Mouse (Mus musculus) B cell, adult 2 months (primary cell): ENCODE measurements around the gene Lmo7.

Experiments used
- DNase-seq, 2 experiments: peaks; one replicate each; pipeline ENCODE4 v3.0.0; 2022

Lmo7 gene

DNA sequence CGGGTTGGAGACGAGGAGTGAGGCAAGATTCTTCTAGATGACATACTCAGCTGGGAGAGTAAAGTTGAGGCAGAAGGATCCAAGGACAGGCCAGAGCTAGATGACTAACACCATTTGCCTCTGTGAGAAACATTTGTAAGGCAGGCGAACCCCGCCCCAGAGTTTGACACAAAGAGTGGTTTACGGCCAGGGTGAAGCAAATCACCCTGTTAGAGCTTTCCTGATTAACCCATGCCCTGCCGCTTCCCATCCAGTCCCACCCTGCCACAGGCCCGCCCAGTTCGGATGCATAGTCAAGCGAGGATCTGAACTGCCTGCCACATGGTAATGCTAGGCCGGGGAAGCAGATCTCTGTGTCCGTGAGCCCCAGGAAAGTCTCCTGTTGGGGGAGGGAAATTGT is 51.5 kb downstream of the Lmo7 start:
- DNase-seq = no peak

DNA sequence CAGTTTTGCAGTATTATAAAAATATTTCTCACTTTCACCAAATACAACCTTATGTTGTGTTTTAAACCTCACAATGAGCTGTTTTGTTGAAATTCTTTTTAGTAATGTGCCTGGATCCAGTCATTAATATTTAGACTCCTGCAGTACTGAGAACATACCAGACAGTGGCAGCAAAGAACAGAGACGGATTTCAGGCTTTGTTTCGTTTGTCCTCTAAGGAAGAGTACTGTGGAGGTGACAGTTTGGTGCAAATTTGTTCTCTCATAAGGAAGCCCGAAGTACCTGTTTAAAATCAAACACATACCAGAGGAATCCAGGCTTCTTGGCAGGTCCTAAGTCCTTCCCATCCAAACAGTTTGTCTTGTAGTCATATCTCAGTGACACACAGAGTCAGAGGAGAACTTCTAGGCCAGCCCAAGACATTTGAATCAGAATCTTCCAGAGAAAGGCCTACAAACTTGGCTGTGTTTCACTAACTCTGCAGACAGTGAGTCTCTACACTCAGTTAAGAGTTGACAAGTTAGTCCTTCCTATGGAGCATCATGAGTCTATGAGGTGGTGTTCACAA is 52.3 kb downstream of the Lmo7 start:
- no peak for DNase-seq

DNA sequence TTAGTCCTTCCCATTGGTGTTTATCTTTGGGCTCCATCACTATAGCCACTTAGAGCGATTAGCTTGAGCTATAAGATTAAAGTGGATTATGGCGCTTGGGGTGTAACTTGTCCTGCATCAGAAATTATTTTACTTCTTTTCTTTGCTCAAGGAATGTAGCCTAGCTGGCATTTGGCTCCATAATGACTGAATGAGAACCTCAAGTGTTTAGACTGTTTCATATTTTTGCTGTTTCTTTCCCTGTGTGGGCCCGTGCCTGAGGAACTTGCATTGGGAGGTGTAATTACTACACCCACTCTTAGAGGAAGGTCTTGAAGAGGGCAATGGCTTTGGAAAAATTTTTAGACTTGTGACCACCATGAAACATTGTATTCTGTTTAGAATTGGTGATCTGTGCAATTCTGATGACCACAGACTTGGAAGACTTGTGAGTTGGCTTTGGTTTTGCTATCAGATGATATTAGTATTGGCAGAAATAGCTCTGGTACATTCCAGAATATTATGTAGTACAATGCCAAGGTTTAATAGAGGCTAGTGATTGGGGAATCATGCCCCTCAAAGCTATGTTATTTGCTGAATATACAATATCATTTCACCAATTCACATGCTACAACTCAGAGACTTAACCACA is 54.7 kb downstream of the Lmo7 start:
- no peak for DNase-seq

DNA sequence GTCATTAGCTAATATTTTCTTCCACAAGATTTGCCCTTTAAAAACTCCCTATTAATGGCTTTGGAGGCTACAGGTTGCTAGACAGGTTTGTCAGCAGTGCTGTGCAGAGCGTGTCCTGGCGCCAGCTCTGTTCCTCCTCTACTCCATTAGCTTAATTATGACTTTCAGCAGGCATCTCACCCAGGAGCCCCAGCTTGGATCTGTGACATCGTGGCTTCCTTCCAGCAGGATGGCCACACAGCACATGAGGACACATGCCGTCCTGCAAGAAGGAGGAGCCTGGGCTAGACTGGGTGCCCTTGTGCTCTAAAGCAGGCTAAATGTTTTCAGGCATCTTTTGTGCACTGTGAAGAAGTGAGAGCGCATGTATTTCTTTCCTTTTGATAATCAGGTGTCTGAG is 58.1 kb downstream of the Lmo7 start:
- DNase-seq = no peak

DNA sequence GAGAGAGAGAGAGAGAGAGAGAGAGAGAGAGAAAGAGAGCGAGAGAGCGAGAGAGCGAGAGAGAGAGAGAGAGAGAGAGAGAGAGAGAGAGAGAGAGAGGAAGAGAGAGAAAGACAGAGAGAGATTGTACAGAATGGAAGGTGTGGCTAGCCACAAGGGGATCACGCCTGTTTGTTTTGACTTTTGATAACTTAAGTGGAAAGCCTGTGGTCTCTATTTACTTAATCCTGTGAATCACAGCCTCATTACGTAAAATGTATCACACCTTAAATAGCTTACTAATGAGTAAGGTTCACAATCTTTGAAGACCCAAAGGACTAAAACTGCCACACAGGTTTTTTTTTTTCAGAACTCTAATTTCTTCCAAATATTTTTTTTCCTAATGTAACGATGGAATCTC is 58.7 kb downstream of the Lmo7 start:
- no peak for DNase-seq

DNA sequence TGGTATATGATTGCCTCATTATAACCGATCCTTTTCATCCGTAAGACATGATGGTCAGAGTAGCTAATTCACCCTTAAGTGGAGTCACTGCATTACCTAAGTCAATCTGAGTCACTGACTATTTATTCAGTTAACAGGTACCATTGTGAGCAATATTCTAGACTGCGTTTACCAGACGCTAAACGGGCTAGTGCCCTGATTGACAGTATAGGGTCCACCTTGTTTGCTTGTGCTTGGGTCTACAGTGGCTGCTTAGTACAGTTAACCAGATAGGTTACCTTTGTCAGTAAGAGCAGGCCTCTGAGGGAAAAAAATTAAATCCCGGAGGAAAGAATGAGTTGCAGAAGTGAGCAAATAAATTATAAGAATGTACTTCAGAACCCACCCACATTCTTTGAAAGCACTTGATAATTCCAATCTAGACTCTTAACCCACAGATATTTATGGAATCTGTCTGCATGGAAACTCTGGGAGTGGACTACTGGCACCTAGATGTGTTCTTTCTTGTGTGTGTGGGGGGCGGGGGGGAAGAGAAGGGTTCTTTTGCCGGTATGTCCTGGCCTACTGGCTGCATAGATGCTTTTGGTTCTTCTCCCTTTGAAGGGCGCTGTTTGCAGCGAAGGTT is 64.9 kb downstream of the Lmo7 start:
- no peak for DNase-seq

DNA sequence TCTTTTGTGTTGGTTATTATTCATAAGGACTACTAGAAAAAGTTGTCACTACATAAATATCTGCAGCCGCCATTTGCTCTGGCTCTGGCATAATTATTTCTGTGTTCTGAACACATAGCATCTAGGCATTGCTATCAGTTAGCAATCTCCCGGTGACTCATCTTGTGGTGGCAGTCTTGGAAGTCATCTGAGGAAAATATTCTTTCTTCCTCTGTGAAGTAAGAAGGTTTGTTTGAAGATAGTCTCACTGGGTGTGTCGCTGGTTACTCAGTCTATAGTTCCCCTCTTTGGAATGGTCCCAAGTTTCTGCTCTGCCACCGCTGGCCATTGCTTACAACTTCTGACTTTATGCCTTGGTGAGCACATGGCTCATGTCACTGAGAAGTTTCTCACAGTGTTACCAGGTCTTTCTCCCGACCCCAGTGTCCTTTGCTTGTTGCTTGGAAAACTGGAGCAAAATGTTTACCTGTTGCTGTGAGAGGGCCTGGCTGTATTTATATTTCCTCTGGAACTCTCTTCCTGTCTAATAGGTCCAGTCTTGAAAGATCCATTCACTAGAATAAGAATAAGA is 68.3 kb downstream of the Lmo7 start:
- no peak for DNase-seq

DNA sequence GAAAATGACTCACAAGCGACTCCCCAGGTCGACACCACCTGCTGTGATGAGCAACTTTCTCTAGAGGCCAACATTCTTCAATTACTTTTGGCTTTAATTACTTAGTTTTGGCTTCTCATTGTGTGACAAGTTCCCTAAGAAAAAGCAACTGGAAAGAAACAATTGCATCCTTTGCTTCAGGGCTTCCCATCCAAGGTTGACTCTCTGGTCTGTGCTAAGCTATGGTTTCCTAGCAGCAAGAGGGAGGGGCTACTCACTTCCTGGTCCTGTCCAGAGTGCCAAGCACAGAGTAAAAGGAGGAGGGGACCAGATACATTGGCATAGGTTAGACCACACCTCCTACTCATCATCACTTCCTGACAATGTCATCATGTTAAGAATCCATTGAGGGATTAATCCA is 69.0 kb downstream of the Lmo7 start:
- no peak for DNase-seq

DNA sequence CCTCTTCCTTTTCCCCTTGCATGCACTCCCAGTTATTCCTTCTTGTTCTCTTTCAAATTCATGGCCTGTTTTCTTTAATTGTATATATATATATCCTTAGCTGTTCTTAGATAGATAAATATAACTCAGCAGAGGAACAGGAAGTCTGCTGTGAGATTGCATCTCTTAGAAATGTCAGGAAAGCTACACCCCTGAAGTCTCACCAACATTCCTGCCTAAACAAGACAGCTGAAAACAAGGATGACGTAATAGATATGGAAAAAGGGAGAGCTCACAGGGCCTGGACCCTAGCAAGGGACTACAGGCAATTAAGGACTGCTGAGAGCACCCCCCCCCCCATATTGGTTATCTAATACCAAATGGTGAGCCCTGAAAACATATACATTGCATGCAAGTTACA is 71.9 kb downstream of the Lmo7 start:
- DNase-seq = no peak

DNA sequence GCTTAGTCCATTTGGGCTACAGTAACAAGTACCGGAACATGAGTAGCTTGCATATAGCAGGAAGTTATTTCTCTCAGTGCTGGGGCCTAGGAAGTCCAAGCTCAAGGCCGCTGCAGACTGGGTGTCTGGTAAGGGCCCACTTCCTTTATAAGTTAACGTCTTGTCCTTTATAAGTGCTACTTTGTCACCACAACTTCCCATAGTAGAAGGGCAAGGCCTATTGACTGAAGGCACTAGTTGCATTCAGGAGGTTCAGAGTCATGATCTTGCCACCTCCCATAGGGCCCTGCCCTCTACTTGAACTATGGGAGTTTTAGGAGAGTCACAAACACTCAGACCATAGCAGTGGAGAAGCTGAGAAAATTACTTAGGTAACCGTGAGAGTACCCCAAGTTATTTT is 74.4 kb downstream of the Lmo7 start:
- no peak for DNase-seq

DNA sequence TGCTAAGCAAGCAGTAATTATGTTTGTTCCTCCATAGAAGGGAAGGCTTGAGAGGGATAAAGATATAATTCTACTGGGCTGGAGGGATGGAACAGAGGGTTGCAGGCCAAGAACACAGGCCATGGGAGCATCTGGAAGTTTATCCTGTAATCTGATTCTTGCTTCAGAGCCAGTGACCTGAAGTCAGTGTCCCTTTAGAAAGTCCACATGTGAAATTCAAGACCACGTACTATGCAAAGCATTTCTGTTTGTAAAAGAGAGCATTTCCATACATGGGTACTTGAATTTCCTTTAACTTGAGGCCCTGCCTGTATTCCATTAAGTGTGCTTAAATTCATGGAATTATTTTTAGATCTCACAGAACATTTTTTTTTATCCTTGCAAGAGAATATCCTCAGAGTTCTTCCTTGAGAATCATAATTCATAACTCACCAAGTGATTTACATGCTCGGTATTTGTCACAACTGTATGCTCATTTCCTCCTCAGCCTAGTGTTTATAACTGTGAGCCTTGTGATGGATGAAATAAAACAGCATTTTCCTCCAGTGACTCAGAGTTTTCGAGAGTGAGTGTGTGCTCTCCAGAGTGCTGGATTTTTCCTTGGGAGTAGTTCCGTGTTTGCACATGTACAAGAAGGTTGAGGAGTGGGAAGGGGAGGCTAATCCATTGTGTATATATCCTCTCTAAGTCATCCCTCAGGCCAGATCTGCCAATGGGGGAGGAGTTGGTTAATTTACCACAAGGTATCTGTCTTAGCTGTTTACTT is 75.0 kb downstream of the Lmo7 start:
- no peak for DNase-seq

DNA sequence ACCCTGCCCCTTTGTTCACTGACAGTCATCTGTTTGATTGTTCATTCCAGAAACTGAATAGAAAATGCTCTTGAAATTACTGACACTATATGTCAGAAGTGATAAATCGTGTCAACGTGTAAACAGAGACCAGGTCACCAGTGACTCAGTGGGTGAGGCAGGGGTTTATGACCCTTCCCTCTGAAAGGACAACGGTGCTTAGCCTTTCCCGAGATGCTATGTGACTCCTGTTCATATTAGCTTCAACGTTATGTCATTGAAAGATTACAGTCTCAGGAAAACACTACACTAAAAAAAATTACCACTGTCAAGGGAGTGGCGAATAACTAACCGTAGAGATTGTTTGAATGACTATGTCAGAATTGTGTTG is 75.6 kb downstream of the Lmo7 start:
- no peak for DNase-seq

DNA sequence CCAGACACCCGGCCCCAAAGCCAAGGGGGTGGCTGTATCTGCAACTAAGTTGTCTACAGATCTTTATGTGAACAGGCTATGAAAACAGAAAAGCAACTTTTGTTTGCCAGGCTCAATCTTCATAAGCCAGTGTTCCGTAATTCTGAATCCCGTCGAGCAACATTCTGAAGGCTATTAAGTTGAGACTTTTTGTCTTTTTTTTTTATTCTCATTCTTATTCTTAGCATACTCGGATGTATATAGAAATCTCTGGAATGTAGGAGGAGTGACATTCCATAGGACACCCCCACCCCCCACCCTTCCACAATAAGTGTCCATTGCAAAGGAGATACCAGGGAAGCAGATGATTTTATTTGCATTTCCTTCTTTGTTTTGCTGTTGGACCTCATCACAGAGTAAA is 76.3 kb downstream of the Lmo7 start:
- no peak for DNase-seq

DNA sequence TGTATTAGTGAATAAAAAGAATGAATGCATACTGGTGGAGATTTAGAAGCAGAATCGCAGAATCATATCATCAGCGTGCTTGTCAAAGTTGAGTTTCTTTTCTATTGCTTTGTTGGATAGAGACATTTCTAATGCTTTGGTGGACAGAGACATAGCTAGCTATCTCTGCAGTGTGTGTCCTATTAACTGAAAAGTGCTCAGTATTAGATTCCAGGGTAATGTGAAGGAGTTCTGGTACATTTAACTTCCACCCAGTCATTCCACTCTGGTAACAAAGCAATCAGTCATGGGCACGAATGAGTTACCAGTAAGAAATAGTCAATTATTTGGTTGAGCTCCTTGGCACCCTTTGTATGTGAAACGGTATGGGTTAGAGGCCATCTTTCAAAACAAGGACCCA is 76.8 kb downstream of the Lmo7 start:
- no peak for DNase-seq

DNA sequence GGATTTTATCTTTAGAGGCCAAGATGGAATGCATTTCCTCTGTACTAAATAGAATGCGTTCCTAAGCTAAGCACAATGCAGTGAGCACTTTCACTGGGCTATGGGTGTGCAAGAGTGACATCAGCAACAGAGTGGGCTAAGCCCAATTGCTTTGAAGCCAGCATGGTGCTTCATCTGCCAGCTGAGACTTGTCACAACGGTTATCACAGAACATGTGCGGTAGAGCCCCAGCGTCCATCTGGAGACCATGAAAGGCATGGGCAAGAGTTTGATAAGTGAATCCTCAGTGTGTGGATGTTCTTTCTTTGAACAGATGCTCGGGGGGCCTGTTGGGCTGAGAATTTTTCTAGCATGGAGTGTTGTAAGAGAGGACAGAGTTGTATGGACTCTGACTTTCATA is 86.7 kb downstream of the Lmo7 start:
- DNase-seq = no peak

DNA sequence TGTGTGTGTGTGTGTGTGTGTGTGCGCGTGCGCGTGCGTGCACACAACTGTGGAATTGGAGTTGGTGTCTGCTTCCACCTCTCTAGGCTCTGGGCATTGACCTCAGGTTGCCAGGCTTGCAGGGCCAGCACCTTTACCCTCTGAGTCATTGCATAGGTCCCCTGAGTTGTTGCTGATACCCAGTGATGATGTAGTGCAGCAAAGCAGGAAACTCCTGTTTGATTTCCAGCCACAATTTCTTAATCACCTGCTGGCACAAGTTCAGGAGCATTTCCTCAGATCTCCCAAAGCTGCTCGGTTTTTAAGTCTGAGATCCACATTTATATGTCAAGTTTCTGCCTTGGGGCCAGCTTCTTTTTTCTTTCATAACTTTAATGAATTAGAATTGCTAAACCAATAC is 92.6 kb downstream of the Lmo7 start:
- DNase-seq = no peak

DNA sequence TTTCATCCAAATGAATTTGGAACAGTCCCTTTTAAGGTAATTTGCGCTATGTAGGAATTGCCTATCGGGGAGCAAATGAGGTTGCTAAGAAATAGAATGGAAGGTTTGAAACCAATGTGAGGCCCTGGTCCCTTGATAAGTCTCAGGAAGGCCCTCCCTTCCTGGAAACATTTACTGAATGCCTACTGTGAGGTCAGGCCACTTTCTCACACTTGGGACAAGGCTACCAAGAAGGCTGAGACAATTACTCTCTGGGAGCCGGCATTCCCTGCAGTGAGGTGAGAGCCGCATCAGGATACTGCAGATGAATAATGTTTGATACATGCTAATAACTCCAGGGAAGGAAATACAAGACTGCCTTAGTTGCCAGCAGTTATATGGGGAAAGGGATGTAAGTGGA is 93.1 kb downstream of the Lmo7 start:
- DNase-seq = no peak

DNA sequence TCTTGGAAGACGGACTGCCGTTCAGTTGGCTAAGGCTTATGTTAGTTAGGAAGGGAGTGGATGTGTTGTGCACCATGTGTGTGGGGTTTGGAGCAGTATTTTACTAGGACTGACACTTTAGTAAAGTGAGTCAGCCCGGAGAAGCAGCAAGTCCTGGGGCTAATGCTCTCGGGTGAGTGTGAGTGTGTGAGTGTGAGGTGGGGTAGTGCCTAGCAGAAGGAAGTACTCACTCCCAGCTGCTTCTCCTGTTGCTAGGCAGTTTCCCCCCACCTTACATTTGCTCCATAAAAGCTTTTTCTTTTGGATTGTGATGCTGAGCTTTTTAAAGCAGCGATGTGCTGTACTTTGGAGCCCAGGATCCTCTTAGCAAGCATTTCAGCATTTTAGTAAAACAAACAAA is 99.9 kb downstream of the Lmo7 start:
- no peak for DNase-seq

DNA sequence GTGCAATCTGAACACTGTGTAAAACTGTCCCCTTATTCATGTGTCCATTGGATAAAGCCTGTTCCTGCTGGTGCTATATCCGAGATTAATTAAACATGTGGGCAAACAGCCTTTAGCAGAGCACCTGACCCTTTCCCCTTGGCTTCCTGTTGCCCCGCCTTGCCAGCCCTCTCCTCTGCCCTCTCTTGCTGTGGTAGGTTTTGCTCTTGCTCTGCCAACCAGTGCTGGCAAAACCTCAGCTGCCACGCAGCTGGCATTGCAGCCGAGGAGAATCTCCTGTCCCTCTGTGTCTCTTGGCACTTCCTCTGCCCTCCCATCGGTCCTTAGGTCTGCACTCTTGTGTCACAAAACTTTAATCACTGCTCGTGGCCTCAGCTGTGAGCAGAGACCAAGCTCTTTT is 100.4 kb downstream of the Lmo7 start:
- DNase-seq = no peak

DNA sequence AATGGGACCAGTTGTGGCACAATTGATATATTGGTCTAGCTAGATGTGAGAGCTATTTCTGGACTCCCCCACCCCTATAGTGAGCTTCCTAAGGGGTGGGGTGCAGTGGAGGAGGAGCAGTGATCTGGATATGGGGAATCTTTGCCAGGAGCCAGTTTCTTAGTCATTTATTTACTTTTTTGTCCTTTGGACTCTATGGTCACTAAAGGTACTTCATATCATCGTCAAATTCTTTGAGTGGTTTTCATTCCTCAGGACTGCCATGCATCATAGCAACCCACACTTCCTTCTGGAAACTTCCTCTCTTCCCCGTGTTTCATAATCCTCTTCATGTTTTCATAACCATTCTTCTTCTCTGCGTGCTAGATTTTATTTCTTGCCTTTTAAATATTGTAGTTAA is 104.4 kb downstream of the Lmo7 start:
- DNase-seq = no peak

DNA sequence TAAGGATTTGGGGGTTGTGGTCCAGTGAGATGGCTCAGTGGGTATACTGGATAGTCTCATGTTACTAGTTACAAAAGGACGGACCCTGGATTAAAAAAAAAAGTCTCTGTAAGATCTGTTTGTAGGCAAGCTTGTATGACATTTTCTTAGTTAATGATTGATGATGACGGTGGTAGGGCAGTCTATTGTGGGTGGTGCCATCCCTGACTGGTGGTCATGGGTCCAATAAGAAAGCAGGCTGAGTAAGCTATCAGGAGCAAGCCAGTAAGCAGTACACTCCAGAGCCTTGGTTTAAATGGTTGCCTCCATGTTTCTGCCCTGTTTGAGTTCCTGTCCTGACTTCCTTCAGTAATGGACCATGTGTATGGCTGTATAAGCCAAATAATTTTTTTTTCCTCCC is 106.6 kb downstream of the Lmo7 start:
- no peak for DNase-seq

DNA sequence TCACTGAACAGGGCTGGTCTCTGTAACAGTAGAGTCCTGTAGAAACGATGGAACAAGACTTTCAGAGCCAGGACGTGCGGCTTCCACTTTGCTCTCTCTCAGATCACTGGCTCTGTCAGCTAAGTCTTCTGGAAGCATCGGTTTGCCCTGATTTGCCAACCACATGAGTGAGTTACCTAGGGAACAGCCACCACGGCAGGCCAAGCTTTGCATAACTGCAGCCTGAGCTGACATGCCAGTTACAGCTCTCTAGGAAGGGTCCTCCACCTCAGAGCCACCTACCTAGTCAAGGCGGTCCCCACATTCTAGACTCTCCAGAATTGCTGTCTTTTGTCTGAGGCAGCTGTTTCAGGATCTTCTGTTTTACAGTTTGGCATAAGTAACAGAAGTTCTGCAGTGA is 107.4 kb downstream of the Lmo7 start:
- DNase-seq = no peak

DNA sequence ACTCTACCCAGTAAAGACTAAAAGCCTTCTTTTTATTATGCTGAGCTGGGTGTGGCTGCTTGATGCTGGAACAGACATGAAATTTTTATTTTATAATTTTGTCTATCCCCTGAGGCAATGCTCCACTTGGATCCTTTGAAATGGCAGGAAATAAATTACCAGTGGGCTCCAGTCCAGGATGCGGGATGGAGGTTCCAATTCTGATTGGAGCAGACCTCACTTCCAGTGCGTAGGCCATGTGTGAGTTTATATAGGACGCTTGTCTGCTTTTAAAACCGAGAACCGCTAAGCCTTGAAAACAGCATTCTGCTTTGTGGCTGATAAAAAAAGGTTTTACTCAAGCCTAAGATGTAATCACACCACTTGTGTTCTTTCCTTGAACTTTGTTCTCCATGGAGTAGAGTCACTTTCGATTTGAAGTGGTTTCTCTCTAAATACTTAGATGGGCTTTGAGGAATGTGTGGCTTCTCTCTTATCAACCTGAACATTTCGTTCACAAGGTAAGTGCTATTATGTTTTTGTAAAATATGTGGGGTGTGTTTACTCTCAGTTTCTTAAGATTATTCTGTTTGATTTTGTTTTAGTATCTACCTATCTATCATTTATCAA is 108.6 kb downstream of the Lmo7 start:
- no peak for DNase-seq
